Mouse (Mus musculus): Measurements from ENCODE around the gene Fam180a.

The Fam180a gene

GRCm38 (mm10) chr6:35268711-35269110, 57.2 kb downstream of the Fam180a start:
- intact Hi-C loops (cut with DNase I) = no loop called here

GRCm38 (mm10) chr6:35265580-35266278, 60.2 kb downstream of the Fam180a start:
- intact Hi-C loops (cut with DNase I) = no loop called here

Measured in adrenal gland (tissue).